Mouse (Mus musculus) MEL (cell line): ENCODE measurements around the gene Cenpj. TPM values are rescaled to one million over a fixed set of nuclear protein-coding genes. Genes with fewer than 3 reads are reported as not detected.
A peak's percentile ranks its signal among the peaks of the same experiment; 100 is the strongest.

Experiments used
- DNase-seq: peaks from one replicate; pipeline ENCODE4 v3.0.0; 2011; ENCODE audit warnings: low read depth, low spot score
- H3K27ac ChIP-seq: 2 replicates; pipeline ENCODE4 v1.5.1; 2012; ENCODE audit warnings: low read depth, mild to moderate bottlenecking, control low read depth, low read length, moderate library complexity; ENCODE audit not compliant: control insufficient read depth
- H3K27me3 ChIP-seq, 2 experiments: fragments of 150-350 bp in 1 of 2; sonication (generic) in 1 of 2; 2 replicates each; pipeline ENCODE4 v1.6.1; 2012; ENCODE audit warnings: low read length in 2 of 2, mild to moderate bottlenecking in 2 of 2, improper control_type of control experiment in 1 of 2, moderate library complexity in 1 of 2; ENCODE audit not compliant: insufficient read depth in 2 of 2, control insufficient read depth in 1 of 2
- H3K36me3 ChIP-seq, 2 experiments: 2 replicates each; pipeline ENCODE4 v1.6.1; 2012 to 2014; ENCODE audit warnings: low read length in 2 of 2, improper control_type of control experiment in 1 of 2, inconsistent platforms in 1 of 2, mild to moderate bottlenecking in 1 of 2; ENCODE audit not compliant: insufficient read depth in 2 of 2, control insufficient read depth in 1 of 2
- H3K4me1 ChIP-seq, 2 experiments: fragments of 150-350 bp in 1 of 2; sonication (generic) in 1 of 2; 2 replicates each; pipeline ENCODE4 v1.6.1; 2012; ENCODE audit warnings: low read length in 2 of 2, improper control_type of control experiment in 1 of 2, mild to moderate bottlenecking in 1 of 2; ENCODE audit not compliant: insufficient read depth in 2 of 2, control insufficient read depth in 1 of 2
- H3K4me3 ChIP-seq, 2 experiments: fragments of 150-350 bp in 1 of 2; sonication (generic) in 1 of 2; 2 replicates each; pipeline ENCODE4 v1.5.1; 2012; ENCODE audit warnings: low read depth in 2 of 2, low read length in 2 of 2, mild to moderate bottlenecking in 2 of 2, moderate library complexity in 2 of 2, control low read depth in 1 of 2, improper control_type of control experiment in 1 of 2; ENCODE audit not compliant: control insufficient read depth in 1 of 2, insufficient read depth in 1 of 2
- H3K79me2 ChIP-seq: 2 replicates; pipeline ENCODE4 v1.6.1; 2012; ENCODE audit warnings: mild to moderate bottlenecking, low read length, moderate library complexity; ENCODE audit not compliant: control insufficient read depth, poor library complexity, insufficient read depth
- H3K9ac ChIP-seq: 2 replicates; pipeline ENCODE4 v1.6.1; 2012; ENCODE audit warnings: low read depth, mild to moderate bottlenecking, control low read depth, low read length, moderate library complexity; ENCODE audit not compliant: control insufficient read depth, poor library complexity, severe bottlenecking
- H3K9me3 ChIP-seq: fragments of 150-350 bp; sonication (generic); replicated peaks from 2 replicates; pipeline ENCODE4 v1.6.1; 2012; ENCODE audit warnings: mild to moderate bottlenecking, low read length, improper control_type of control experiment, moderate library complexity; ENCODE audit not compliant: insufficient read depth
- BHLHE40 ChIP-seq: IDR thresholded peaks from 2 replicates; pipeline ENCODE4 v1.6.1; 2012; ENCODE audit warnings: low read depth, mild to moderate bottlenecking, inconsistent platforms, low read length, improper control_type of control experiment, borderline replicate concordance
- CHD1 ChIP-seq: IDR thresholded peaks from 2 replicates; pipeline ENCODE4 v1.6.1; 2012; ENCODE audit warnings: low read depth, mild to moderate bottlenecking, inconsistent platforms, low read length, improper control_type of control experiment
- CHD2 ChIP-seq: IDR thresholded peaks from 2 replicates; pipeline ENCODE4 v1.6.1; 2011; ENCODE audit warnings: low read length, improper control_type of control experiment
- CTCF ChIP-seq, 3 experiments: IDR thresholded peaks in 2 of 3; conservative IDR thresholded peaks in 1 of 3; 2 replicates each; pipeline ENCODE4 v1.5.1; 2011 to 2012; ENCODE audit warnings: low read length in 3 of 3, low read depth in 2 of 3, mild to moderate bottlenecking in 2 of 3, improper control_type of control experiment in 1 of 3, inconsistent platforms in 1 of 3, mixed read lengths in 1 of 3, moderate library complexity in 1 of 3; ENCODE audit not compliant: control insufficient read depth in 1 of 3, insufficient read depth in 1 of 3, poor library complexity in 1 of 3, severe bottlenecking in 1 of 3
- E2F4 ChIP-seq: IDR thresholded peaks from 2 replicates; pipeline ENCODE4 v1.6.1; 2011; ENCODE audit warnings: low read depth, low read length, improper control_type of control experiment, borderline replicate concordance
- EP300 ChIP-seq, 2 experiments: IDR thresholded peaks; 2 replicates each; pipeline ENCODE4 v1.6.1; 2011; ENCODE audit warnings: improper control_type of control experiment in 2 of 2, low read length in 2 of 2, low read depth in 1 of 2, mild to moderate bottlenecking in 1 of 2
- ETS1 ChIP-seq: IDR thresholded peaks from 2 replicates; pipeline ENCODE4 v1.6.1; 2012; ENCODE audit warnings: low read depth, mild to moderate bottlenecking, inconsistent platforms, low read length, improper control_type of control experiment, moderate library complexity
- GABPA ChIP-seq: IDR thresholded peaks from 2 replicates; pipeline ENCODE4 v1.6.1; 2012; ENCODE audit warnings: low read depth, mild to moderate bottlenecking, inconsistent platforms, low read length, improper control_type of control experiment, moderate library complexity
- GATA1 ChIP-seq: IDR thresholded peaks from 2 replicates; pipeline ENCODE4 v1.6.1; 2011; ENCODE audit warnings: low read depth, low read length, improper control_type of control experiment
- JUND ChIP-seq: IDR thresholded peaks from 2 replicates; pipeline ENCODE4 v1.6.1; 2011; ENCODE audit warnings: low read depth, mild to moderate bottlenecking, improper control_type of control experiment, low read length
- MAX ChIP-seq: IDR thresholded peaks from 2 replicates; pipeline ENCODE4 v1.6.1; 2011; ENCODE audit warnings: low read length, improper control_type of control experiment
- MEF2A ChIP-seq: IDR thresholded peaks from 2 replicates; pipeline ENCODE4 v1.6.1; 2014; ENCODE audit warnings: low read depth, mild to moderate bottlenecking, inconsistent platforms, low read length, improper control_type of control experiment; ENCODE audit not compliant: poor library complexity, insufficient replicate concordance, severe bottlenecking; ENCODE audit errors: extremely low read depth
- MXI1 ChIP-seq: IDR thresholded peaks from 2 replicates; pipeline ENCODE4 v1.6.1; 2011; ENCODE audit warnings: mild to moderate bottlenecking, low read depth, low read length, improper control_type of control experiment
- MYB ChIP-seq: IDR thresholded peaks from 2 replicates; pipeline ENCODE4 v1.6.1; 2011; ENCODE audit warnings: mild to moderate bottlenecking, low read depth, low read length, improper control_type of control experiment
- MYC ChIP-seq: IDR thresholded peaks from 2 replicates; pipeline ENCODE4 v1.6.1; 2011; ENCODE audit warnings: low read depth, mild to moderate bottlenecking, low read length, improper control_type of control experiment, moderate library complexity
- NRF1 ChIP-seq: IDR thresholded peaks from 2 replicates; pipeline ENCODE4 v1.6.1; 2014; ENCODE audit warnings: low read depth, mild to moderate bottlenecking, inconsistent platforms, low read length, improper control_type of control experiment, moderate library complexity; ENCODE audit not compliant: poor library complexity, insufficient read depth, severe bottlenecking
- POLR2A ChIP-seq, 2 experiments: IDR thresholded peaks; 2 replicates each; pipeline ENCODE4 v1.6.1; 2011 to 2012; ENCODE audit warnings: low read length in 2 of 2, mild to moderate bottlenecking in 2 of 2, control low read depth in 1 of 2, improper control_type of control experiment in 1 of 2, low read depth in 1 of 2, moderate library complexity in 1 of 2; ENCODE audit not compliant: control insufficient read depth in 1 of 2, insufficient read depth in 1 of 2, poor library complexity in 1 of 2
- POLR2AphosphoS5 ChIP-seq: IDR thresholded peaks from 2 replicates; pipeline ENCODE4 v1.6.1; 2012; ENCODE audit warnings: low read depth, borderline replicate concordance, mild to moderate bottlenecking, inconsistent platforms, low read length, moderate library complexity, mixed read lengths
- RAD21 ChIP-seq: IDR thresholded peaks from 2 replicates; pipeline ENCODE4 v1.6.1; 2011; ENCODE audit warnings: mild to moderate bottlenecking, low read depth, low read length, improper control_type of control experiment
- RCOR1 ChIP-seq: IDR thresholded peaks from 2 replicates; pipeline ENCODE4 v1.6.1; 2012; ENCODE audit warnings: low read depth, mild to moderate bottlenecking, inconsistent platforms, low read length, improper control_type of control experiment
- SIN3A ChIP-seq: IDR thresholded peaks from 2 replicates; pipeline ENCODE4 v1.6.1; 2012; ENCODE audit warnings: low read length, improper control_type of control experiment, inconsistent platforms
- SMC3 ChIP-seq: IDR thresholded peaks from 2 replicates; pipeline ENCODE4 v1.6.1; 2011; ENCODE audit warnings: low read depth, low read length, improper control_type of control experiment
- TAL1 ChIP-seq: IDR thresholded peaks from 2 replicates; pipeline ENCODE4 v1.6.1; 2012; ENCODE audit warnings: mild to moderate bottlenecking, inconsistent platforms, low read length, moderate library complexity, mixed read lengths
- TBP ChIP-seq: IDR thresholded peaks from 2 replicates; pipeline ENCODE4 v1.8.0; 2011; ENCODE audit warnings: low read depth, low read length, improper control_type of control experiment
- UBTF ChIP-seq: IDR thresholded peaks from 2 replicates; pipeline ENCODE4 v1.6.1; 2012; ENCODE audit warnings: low read depth, mild to moderate bottlenecking, inconsistent platforms, low read length, improper control_type of control experiment, moderate library complexity, borderline replicate concordance; ENCODE audit not compliant: insufficient read depth
- USF1 ChIP-seq: IDR thresholded peaks from 2 replicates; pipeline ENCODE4 v1.6.1; 2014; ENCODE audit warnings: low read depth, mild to moderate bottlenecking, inconsistent platforms, low read length, improper control_type of control experiment, moderate library complexity
- USF2 ChIP-seq, 2 experiments: IDR thresholded peaks; 2 replicates each; pipeline ENCODE4 v1.6.1; 2011 to 2012; ENCODE audit warnings: improper control_type of control experiment in 2 of 2, low read length in 2 of 2, borderline replicate concordance in 1 of 2, inconsistent platforms in 1 of 2, low read depth in 1 of 2, mild to moderate bottlenecking in 1 of 2; ENCODE audit not compliant: insufficient read depth in 1 of 2
- ZC3H11A ChIP-seq: IDR thresholded peaks from 2 replicates; pipeline ENCODE4 v1.6.1; 2012; ENCODE audit warnings: low read depth, mild to moderate bottlenecking, inconsistent platforms, low read length, improper control_type of control experiment
- ZKSCAN1 ChIP-seq: IDR thresholded peaks from 2 replicates; pipeline ENCODE4 v1.6.1; 2012; ENCODE audit warnings: low read depth, mild to moderate bottlenecking, inconsistent platforms, low read length, improper control_type of control experiment, moderate library complexity
- ZMIZ1 ChIP-seq: IDR thresholded peaks from 2 replicates; pipeline ENCODE4 v1.6.1; 2012; ENCODE audit warnings: low read depth, mild to moderate bottlenecking, inconsistent platforms, low read length, improper control_type of control experiment, moderate library complexity
- ZNF384 ChIP-seq: IDR thresholded peaks from 2 replicates; pipeline ENCODE4 v1.6.1; 2012; ENCODE audit warnings: low read depth, mild to moderate bottlenecking, inconsistent platforms, low read length, improper control_type of control experiment
- polyA plus RNA-seq, 2 experiments: library from polyadenylated mRNA; stranded (reverse) in 1 of 2; unstranded in 1 of 2; fragments of >175 nt in 1 of 2; fragments of >200 nt in 1 of 2; gene quantifications; 2 replicates each; pipeline versions ENCODE4 v1.2.1 to v1.2.4; 2012; ENCODE audit warnings: low replicate concordance in 2 of 2, low read depth in 1 of 2; ENCODE audit not compliant: insufficient read length in 2 of 2, insufficient read depth in 1 of 2, missing spikeins in 1 of 2
- total RNA-seq: library from RNA; depleted of rRNA; stranded (reverse); fragments of 300-350 nt; gene quantifications from 2 replicates; pipeline ENCODE4 v1.2.3, GENCODE M21; 2012

Gene Cenpj
- total and polyA plus RNA-seq, 3 experiments: 3.2 to 7.5 TPM; not detected in 1

DNA sequence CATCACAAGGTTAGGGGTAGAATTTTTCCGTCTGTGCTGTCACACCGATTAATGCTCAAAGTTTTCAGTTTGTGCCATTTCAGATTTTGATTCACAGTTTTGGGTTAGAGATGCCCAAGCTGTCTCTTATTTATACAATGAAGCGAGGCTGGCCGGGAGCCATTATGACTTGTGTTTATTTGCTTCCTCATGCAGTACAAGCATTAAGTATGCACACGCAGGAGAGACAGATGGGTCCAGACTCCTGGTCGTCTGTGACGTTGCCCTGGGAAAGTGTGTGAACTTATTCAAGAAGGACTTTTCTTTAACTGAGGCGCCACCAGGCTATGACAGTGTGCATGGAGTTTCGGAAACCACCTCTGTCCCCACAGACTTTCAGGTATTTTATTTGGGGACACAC is 26.8 kb upstream of the Cenpj start:
- Histone ChIP-seq H3K27ac (no peak overlapping the region), H3K36me3 (no peaks in the 10 kb centered on the region), H3K9ac (no peak overlapping the region), H3K4me1 (no peaks in the 10 kb centered on the region), H3K4me3 (no peak overlapping the region), H3K27me3 (no peaks in the 10 kb centered on the region), H3K9me3 (no peaks in the 10 kb centered on the region), H3K79me2 (no peaks in the 10 kb centered on the region)
- DNase-seq: no peak
- no peak for TF ChIP-seq CHD1
- TF ChIP-seq POLR2AphosphoS5: no peak
- no peak for TF ChIP-seq ZMIZ1
- TF ChIP-seq SMC3: no peak
- no peak for TF ChIP-seq MXI1
- TF ChIP-seq MYB: no peak
- TF ChIP-seq JUND: no peak
- TF ChIP-seq UBTF: no peak
- TF ChIP-seq TAL1: no peak
- TF ChIP-seq ZNF384: no peak
- TF ChIP-seq MEF2A: no peak
- TF ChIP-seq SIN3A: no peak
- no peak for TF ChIP-seq ETS1
- TF ChIP-seq RCOR1: no peak
- no peak for TF ChIP-seq GATA1
- TF ChIP-seq NRF1: no peak
- TF ChIP-seq RAD21: no peak
- no peak for TF ChIP-seq EP300 (IDR thresholded peaks at IDR 0.05; ENCODE audit: low read depth in 1 of 2, low read length in 2 of 2)
- TF ChIP-seq E2F4: no peak

DNA sequence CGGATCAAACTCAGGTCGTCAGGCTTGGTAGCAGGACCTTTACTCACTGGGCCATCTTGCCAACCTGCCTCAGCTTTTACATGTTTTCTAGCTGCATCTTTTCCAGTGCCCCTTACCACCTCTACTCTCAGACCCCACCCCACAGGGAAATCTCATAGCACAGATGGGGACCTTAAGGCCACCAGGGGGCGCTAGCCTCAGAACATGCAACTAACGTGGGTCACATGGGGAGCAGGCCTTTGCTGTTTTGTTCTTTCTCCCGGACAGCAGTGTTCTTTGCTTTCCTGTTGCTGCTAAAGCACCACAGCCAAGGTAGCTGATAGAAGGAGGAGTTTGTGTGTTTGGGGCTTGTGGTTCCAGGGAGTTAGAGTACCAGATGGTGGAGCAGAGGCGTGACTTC is 23.5 kb upstream of the Cenpj start:
- Histone ChIP-seq H3K27me3 (no peaks in the 10 kb centered on the region), H3K9ac (no peak overlapping the region), H3K27ac (no peak overlapping the region), H3K79me2 (no peaks in the 10 kb centered on the region), H3K9me3 (no peaks in the 10 kb centered on the region), H3K4me3 (no peak overlapping the region), H3K4me1 (no peaks in the 10 kb centered on the region), H3K36me3 (no peaks in the 10 kb centered on the region; a peak in 1 of 4 replicates)
- DNase-seq: peak; percentile 80
- no peak for TF ChIP-seq E2F4
- TF ChIP-seq SMC3: peak; percentile 91
- TF ChIP-seq ZKSCAN1: no peak
- TF ChIP-seq USF2 (IDR thresholded peaks at IDR 0.05; ENCODE audit: borderline replicate concordance in 1 of 2, insufficient read depth in 1 of 2, low read depth in 1 of 2, low read length in 2 of 2): peak in 1 of 2 experiments; percentile 46; a peak in 1 of 4 replicates
- no peak for TF ChIP-seq POLR2A (IDR thresholded peaks at IDR 0.05; ENCODE audit: control insufficient read depth in 1 of 2, insufficient read depth in 1 of 2, low read depth in 1 of 2, low read length in 2 of 2, poor library complexity in 1 of 2)
- peak; percentile 81 to 95 (median 92) for TF ChIP-seq CTCF (IDR thresholded peaks at IDR 0.05 in 2 of 3, conservative IDR thresholded peaks at IDR 0.05 in 1 of 3; ENCODE audit: control insufficient read depth in 1 of 3, insufficient read depth in 1 of 3, low read depth in 2 of 3, low read length in 3 of 3, poor library complexity in 1 of 3, severe bottlenecking in 1 of 3)
- TF ChIP-seq GABPA: no peak
- peak; percentile 87 for TF ChIP-seq USF1
- TF ChIP-seq CHD2: no peak
- no peak for TF ChIP-seq ZMIZ1
- TF ChIP-seq TBP: no peak
- TF ChIP-seq BHLHE40: no peak
- peak; percentile 82 for TF ChIP-seq MYC
- TF ChIP-seq ETS1: no peak
- TF ChIP-seq MAX: peak; percentile 54; the same call in 1 of the 2 replicates
- TF ChIP-seq NRF1: no peak
- TF ChIP-seq MEF2A: no peak
- TF ChIP-seq ZC3H11A: no peak; the same call in 1 of the 2 replicates
- TF ChIP-seq RCOR1: no peak
- no peak for TF ChIP-seq EP300 (IDR thresholded peaks at IDR 0.05; ENCODE audit: low read depth in 1 of 2, low read length in 2 of 2)
- peak; percentile 55 for TF ChIP-seq RAD21
